Mouse (Mus musculus): Measurements from ENCODE around the gene Tmem189. TPM values are rescaled to one million over a fixed set of nuclear protein-coding genes. Genes with fewer than 3 reads are reported as not detected.
"Not testable (repeated sequence)": the region's sequence is repeated elsewhere in the genome, so short reads cannot be mapped to it uniquely, and the experiment has no call there.

The Tmem189 gene
- total RNA-seq, 2 experiments from 2014 or later, result 22.0 to 23.0 TPM

GRCm38 (mm10) chr2:167622352-167622751 lies 67.3 kb downstream of the Tmem189 start:
- DNase-seq, result no peak

- DNase-seq, result no peak
Observed at GRCm38 (mm10) chr2:167621255-167622087, 68.2 kb downstream of the Tmem189 start.

- no peak for DNase-seq
Observed at GRCm38 (mm10) chr2:167617472-167617871, 72.2 kb downstream of the Tmem189 start.

- DNase-seq, result no peak
Observed at GRCm38 (mm10) chr2:167617034-167617433, 72.6 kb downstream of the Tmem189 start.

- DNase-seq, result not testable (repeated sequence)
Observed at GRCm38 (mm10) chr2:167613335-167613734, 76.3 kb downstream of the Tmem189 start.

- no peak for DNase-seq
Observed at GRCm38 (mm10) chr2:167612122-167612521, 77.5 kb downstream of the Tmem189 start.

GRCm38 (mm10) chr2:167611287-167611686 lies 78.3 kb downstream of the Tmem189 start:
- no peak for DNase-seq

- no peak for DNase-seq
Observed at GRCm38 (mm10) chr2:167606745-167607123, 82.9 kb downstream of the Tmem189 start.

GRCm38 (mm10) chr2:167605817-167606744 lies 83.5 kb downstream of the Tmem189 start:
- no peak for DNase-seq

GRCm38 (mm10) chr2:167605178-167605794 lies 84.3 kb downstream of the Tmem189 start:
- DNase-seq, result peak; percentile 90 to 97

GRCm38 (mm10) chr2:167602978-167603377 lies 86.6 kb downstream of the Tmem189 start:
- no peak for DNase-seq

- DNase-seq, result no peak
Observed at GRCm38 (mm10) chr2:167602364-167602763, 87.3 kb downstream of the Tmem189 start.

GRCm38 (mm10) chr2:167600481-167600995 lies 89.1 kb downstream of the Tmem189 start:
- no peak for DNase-seq

GRCm38 (mm10) chr2:167599917-167600316 lies 89.7 kb downstream of the Tmem189 start:
- DNase-seq, result no peak

GRCm38 (mm10) chr2:167599195-167599594 lies 90.4 kb downstream of the Tmem189 start:
- DNase-seq, result no peak

- DNase-seq, result peak; percentile 51 to 66
Observed at GRCm38 (mm10) chr2:167597492-167598186, 92.0 kb downstream of the Tmem189 start.

- DNase-seq, result peak; percentile 19 to 49
Observed at GRCm38 (mm10) chr2:167596726-167597491, 92.7 kb downstream of the Tmem189 start.

GRCm38 (mm10) chr2:167596262-167596661 lies 93.4 kb downstream of the Tmem189 start:
- DNase-seq, result no peak

- peak; percentile 82 to 84 for DNase-seq
Observed at GRCm38 (mm10) chr2:167595761-167596171, 93.9 kb downstream of the Tmem189 start.

GRCm38 (mm10) chr2:167594444-167594934 lies 95.1 kb downstream of the Tmem189 start:
- DNase-seq, result peak; percentile 97

Data from heart, adult 18-20 months (tissue).